ENCODE assay signal across 21 mouse cellular contexts in genomic region chr6:92634876-92635468, GRCm38 (mm10).
"Had no signal": no experiment of that assay in that cellular context is flagged by ENCODE, and none has a peak within 500 bp of the region (broad histone marks: within the 10 kb centered on the region; RNA-seq: fewer than 3 reads in every experiment).

No protein-coding gene starts in this region.

- H3K9me3 ChIP-seq: midbrain, embryonic 10.5 days; midbrain, embryonic 13.5 days; neural tube, embryonic 13.5 days had no signal

- H3K4me3 ChIP-seq: megakaryocyte, embryonic 14.5 days; midbrain, embryonic 10.5 days; midbrain, embryonic 13.5 days; myocyte; neural tube, embryonic 13.5 days had no signal

- H3K9ac ChIP-seq: liver, embryonic 14.5 days; liver, postnatal 0 days; lung, embryonic 14.5 days; midbrain, embryonic 13.5 days; neural tube, embryonic 13.5 days had no signal

- H3K36me3 ChIP-seq: midbrain, embryonic 10.5 days; midbrain, embryonic 13.5 days; neural tube, embryonic 13.5 days had no signal

- ATAC-seq: intestine, postnatal 0 days; liver, postnatal 0 days; midbrain, embryonic 13.5 days; midbrain, embryonic 16.5 days had no signal

- H3K27ac ChIP-seq: kidney, postnatal 0 days; liver, embryonic 14.5 days; midbrain, embryonic 10.5 days; midbrain, embryonic 13.5 days; neural tube, embryonic 13.5 days had no signal

- DNase-seq: kidney, adult 2 months; kidney, postnatal 25 days; liver, postnatal 0 days; lung, embryonic 14.5 days; lung, postnatal 10 days; lung, postnatal 36 days; retina, postnatal 1 day; right cerebral cortex, postnatal 25 days; thymus, adult 2 months; thymus, postnatal 14 days; thymus, postnatal 4 days had no signal

- H3K4me2 ChIP-seq: liver, embryonic 11.5 days; lung, embryonic 14.5 days; midbrain, embryonic 13.5 days; neural tube, embryonic 13.5 days had no signal

- H3K4me1 ChIP-seq: megakaryocyte, embryonic 14.5 days; midbrain, embryonic 10.5 days; midbrain, embryonic 13.5 days; neural tube, embryonic 13.5 days had no signal

- H3K27me3 ChIP-seq: megakaryocyte, embryonic 14.5 days; midbrain, embryonic 13.5 days; neural tube, embryonic 13.5 days had no signal
